Mouse (Mus musculus) bone marrow macrophage, adult 2 months (primary cell): ENCODE results near the gene Il1b.

Experiments
- CTCF ChIP-seq: IDR thresholded peaks from 2 replicates; pipeline ENCODE4 v1.5.1; 2012; ENCODE audit warnings: low read depth, mild to moderate bottlenecking, low read length, moderate library complexity
- POLR2A ChIP-seq: IDR thresholded peaks from 2 replicates; pipeline ENCODE4 v1.6.1; 2012; ENCODE audit warnings: mild to moderate bottlenecking, low read depth, low read length, borderline replicate concordance

- no peak for TF ChIP-seq CTCF
- no peak for TF ChIP-seq POLR2A
Measured at GRCm38 (mm10) chr2:129315831-129316230, 55.1 kb downstream of the Il1b start.
